18 mouse cellular contexts compared by ENCODE assay signal in genomic region chr11:120641869-120642268, GRCm38 (mm10). TPM values are rescaled to one million over a fixed set of nuclear protein-coding genes. Genes with fewer than 3 reads are reported as not detected.
DNase-seq lines count a peak whose midpoint lies in the region; ATAC-seq and TF ChIP-seq lines count a peak whose summit lies in the region.
"Had no signal": no experiment of that assay in that cellular context is flagged by ENCODE, and none has a peak within 500 bp of the region (broad histone marks: within the 10 kb centered on the region; RNA-seq: fewer than 3 reads in every experiment).

No protein-coding gene starts in this region.

- no peak overlapping the region for H3K27ac ChIP-seq in forebrain, embryonic 11.5 days (ENCODE audit: low read depth, low read length)
- H3K27ac ChIP-seq in forebrain, embryonic 13.5 days, result no peak overlapping the region
- H3K27ac ChIP-seq in liver, embryonic 13.5 days, result no peak overlapping the region
- H3K27ac ChIP-seq in liver, postnatal 0 days (ENCODE audit: low read depth), result no peak overlapping the region
- H3K27ac ChIP-seq in CH12.LX (ENCODE audit: insufficient read depth, low read depth), result no peak overlapping the region
- no peak overlapping the region for H3K27ac ChIP-seq in limb, embryonic 13.5 days

- peaks cover 10% of the 10 kb centered on the region; the same call in 1 of the 2 replicates for H3K4me1 ChIP-seq in forebrain, embryonic 11.5 days (replicated peaks; ENCODE audit: control insufficient read depth, insufficient read depth, low read length)
- H3K4me1 ChIP-seq in forebrain, embryonic 13.5 days, result peaks cover 15% of the 10 kb centered on the region
- H3K4me1 ChIP-seq in liver, embryonic 13.5 days (replicated peaks), result peaks cover 24% of the 10 kb centered on the region
- H3K4me1 ChIP-seq in liver, postnatal 0 days (ENCODE audit: insufficient read depth), result peaks cover 14% of the 10 kb centered on the region
- H3K4me1 ChIP-seq in CH12.LX (ENCODE audit: control insufficient read depth in 1 of 2, insufficient read depth in 2 of 2), result peaks cover 14 to 42% of the 10 kb centered on the region in 2 experiments
- peaks cover 24% of the 10 kb centered on the region for H3K4me1 ChIP-seq in limb, embryonic 13.5 days

- no peaks in the 10 kb centered on the region for H3K79me2 ChIP-seq in CH12.LX (replicated peaks; ENCODE audit: control insufficient read depth, extremely low read depth, insufficient read depth, poor library complexity, severe bottlenecking)

- peak overlapping the region; percentile 17 for H3K9ac ChIP-seq in forebrain, embryonic 11.5 days (ENCODE audit: low read length)
- H3K9ac ChIP-seq in forebrain, embryonic 13.5 days, result no peak overlapping the region
- H3K9ac ChIP-seq in liver, embryonic 13.5 days, result 0 out of 2 replicates have a peak overlapping the region, but pooled peaks have one; percentile 74
- H3K9ac ChIP-seq in liver, postnatal 0 days (replicated peaks), result no peak overlapping the region
- H3K9ac ChIP-seq in CH12.LX (ENCODE audit: insufficient read depth, low read depth), result 0 out of 2 replicates have a peak overlapping the region, but pooled peaks have one; percentile 79
- peak overlapping the region; percentile 78 for H3K9ac ChIP-seq in limb, embryonic 13.5 days

- TF ChIP-seq POLR2A in CH12.LX (IDR thresholded peaks at IDR 0.05; ENCODE audit: low read depth, low read length), result no peak

- TF ChIP-seq EP300 in liver, postnatal 0 days (IDR thresholded peaks at IDR 0.05; ENCODE audit: low read depth), result no peak
- TF ChIP-seq EP300 in CH12.LX (IDR thresholded peaks at IDR 0.05; ENCODE audit: low read length), result no peak

- H3K4me2 ChIP-seq in forebrain, embryonic 11.5 days (ENCODE audit: low read depth, low read length, severe bottlenecking), result no peak overlapping the region
- no peak overlapping the region for H3K4me2 ChIP-seq in forebrain, embryonic 13.5 days
- no peak overlapping the region for H3K4me2 ChIP-seq in liver, embryonic 13.5 days
- H3K4me2 ChIP-seq in liver, postnatal 0 days (ENCODE audit: low read depth, low read length), result no peak overlapping the region
- no peak overlapping the region for H3K4me2 ChIP-seq in CH12.LX (ENCODE audit: insufficient read depth, low read depth, poor library complexity, severe bottlenecking)
- peak overlapping the region; percentile 89 for H3K4me2 ChIP-seq in limb, embryonic 13.5 days (replicated peaks)

- in situ Hi-C loops in CH12.LX (cut with MboI; ENCODE audit: low pct_ligation_motif_present, low pct_unique_long_range_greater_than_20kb, low sequenced_read_pairs), result no loop called here

- dilution Hi-C loops in CH12.LX (cut with MboI; ENCODE audit: extremely low pct_ligation_motif_present, extremely low pct_unique_long_range_greater_than_20kb, low sequenced_read_pairs), result no loop called here

- H3K36me3 ChIP-seq in forebrain, embryonic 11.5 days (ENCODE audit: control insufficient read depth, insufficient read depth, low read length), result no peaks in the 10 kb centered on the region
- no peaks in the 10 kb centered on the region for H3K36me3 ChIP-seq in forebrain, embryonic 13.5 days (ENCODE audit: poor library complexity, severe bottlenecking)
- H3K36me3 ChIP-seq in liver, embryonic 13.5 days, result no peaks in the 10 kb centered on the region
- no peaks in the 10 kb centered on the region for H3K36me3 ChIP-seq in liver, postnatal 0 days (replicated peaks; ENCODE audit: insufficient read depth, low read length)
- peaks cover 15 to 41% of the 10 kb centered on the region in 2 experiments for H3K36me3 ChIP-seq in CH12.LX (replicated peaks in 1 of 2; ENCODE audit: control insufficient read depth in 1 of 2, insufficient read depth in 1 of 2, low read length in 1 of 2)
- H3K36me3 ChIP-seq in limb, embryonic 13.5 days, result no peaks in the 10 kb centered on the region

- TF ChIP-seq RAD21 in CH12.LX (IDR thresholded peaks at IDR 0.05; ENCODE audit: low read depth, low read length), result no peak

- no peak overlapping the region for H3K4me3 ChIP-seq in forebrain, embryonic 11.5 days (ENCODE audit: low read depth, low read length)
- no peak overlapping the region for H3K4me3 ChIP-seq in forebrain, embryonic 13.5 days
- H3K4me3 ChIP-seq in liver, embryonic 13.5 days (replicated peaks), result no peak overlapping the region
- no peak overlapping the region for H3K4me3 ChIP-seq in liver, postnatal 0 days (ENCODE audit: low read depth, low read length)
- H3K4me3 ChIP-seq in CH12.LX (replicated peaks in 1 of 3; ENCODE audit: low read depth in 2 of 3, low read length in 2 of 3, poor library complexity in 1 of 3), result peak overlapping the region in 1 of 3 experiments; percentile 66
- peak overlapping the region; percentile 55; the same call in 1 of the 2 replicates for H3K4me3 ChIP-seq in limb, embryonic 13.5 days

- no peak for DNase-seq in forebrain, embryonic 11.5 days (ENCODE audit: low spot score)
- DNase-seq in liver, embryonic 13.5 days, result no peak
- no peak for DNase-seq in liver, postnatal 0 days
- no peak for DNase-seq in CH12.LX (ENCODE audit: extremely low read depth)
- DNase-seq in adrenal gland, adult 2 months, result no peak
- DNase-seq: adrenal gland, postnatal 36 days; cerebellum, postnatal 25 days; gastrocnemius, postnatal 25 days; heart, postnatal 14 days; left cerebral cortex, postnatal 4 days; midbrain, embryonic 14.5 days; right cerebral cortex, adult 18-20 months; thymus, adult 18-20 months had no signal

- 88% methylated on average over 8 of the region's 8 CpGs for WGBS in forebrain, embryonic 11.5 days
- WGBS in forebrain, embryonic 13.5 days, result 94% methylated on average over 8 of the region's 8 CpGs
- 73% methylated on average over 8 of the region's 8 CpGs for WGBS in liver, embryonic 13.5 days (ENCODE audit: insufficient replicate concordance)
- 76% methylated on average over 8 of the region's 8 CpGs for WGBS in liver, postnatal 0 days (ENCODE audit: insufficient replicate concordance)
- 77% methylated on average over 8 of the region's 8 CpGs for WGBS in limb, embryonic 13.5 days

- TF ChIP-seq CTCF in liver, postnatal 0 days (IDR thresholded peaks at IDR 0.05; ENCODE audit: low read depth), result no peak
- no peak for TF ChIP-seq CTCF in CH12.LX (conservative IDR thresholded peaks at IDR 0.05 in 1 of 2, IDR thresholded peaks at IDR 0.05 in 1 of 2; ENCODE audit: low read depth in 2 of 2, low read length in 2 of 2)

- no peaks in the 10 kb centered on the region for H3K9me3 ChIP-seq in forebrain, embryonic 11.5 days (ENCODE audit: control insufficient read depth, low read length)
- no peaks in the 10 kb centered on the region for H3K9me3 ChIP-seq in forebrain, embryonic 13.5 days (replicated peaks)
- H3K9me3 ChIP-seq in liver, embryonic 13.5 days (replicated peaks), result no peaks in the 10 kb centered on the region
- H3K9me3 ChIP-seq in liver, postnatal 0 days (ENCODE audit: low read length), result no peaks in the 10 kb centered on the region
- no peaks in the 10 kb centered on the region for H3K9me3 ChIP-seq in CH12.LX (replicated peaks; ENCODE audit: low read length)
- H3K9me3 ChIP-seq in limb, embryonic 13.5 days, result no peaks in the 10 kb centered on the region
- H3K9me3 ChIP-seq: G1E had no signal

- no peaks in the 10 kb centered on the region for H3K27me3 ChIP-seq in forebrain, embryonic 11.5 days (ENCODE audit: control insufficient read depth, insufficient read depth, low read length)
- H3K27me3 ChIP-seq in forebrain, embryonic 13.5 days, result peaks cover 11% of the 10 kb centered on the region
- peaks cover 27% of the 10 kb centered on the region for H3K27me3 ChIP-seq in liver, embryonic 13.5 days
- H3K27me3 ChIP-seq in liver, postnatal 0 days (ENCODE audit: insufficient read depth, low read length), result 0 out of 2 replicates have a peak, but pooled peaks cover 3% of the 10 kb centered on the region
- no peaks in the 10 kb centered on the region for H3K27me3 ChIP-seq in CH12.LX (replicated peaks)
- H3K27me3 ChIP-seq in limb, embryonic 13.5 days, result peaks cover 11% of the 10 kb centered on the region

- ATAC-seq in forebrain, embryonic 11.5 days (replicated peaks; ENCODE audit: low FRiP score), result no peak
- ATAC-seq in forebrain, embryonic 13.5 days, result no peak
- ATAC-seq in liver, embryonic 13.5 days (ENCODE audit: low read depth), result no peak
- ATAC-seq in liver, postnatal 0 days, result no peak
- no peak for ATAC-seq in limb, embryonic 13.5 days (ENCODE audit: low FRiP score, low read depth)
- ATAC-seq in erythroid progenitor cell, adult 5-6 weeks (replicated peaks; ENCODE audit: low FRiP score, poor library complexity, severe bottlenecking), result no peak
- ATAC-seq: intestine, postnatal 0 days had no signal

RNA-seq across cellular contexts. Expression of gene Pycr1, which starts 1.7 kb away (rescaled TPM):
- polyA plus RNA-seq in forebrain, embryonic 11.5 days (2014; fragmentation: Nextera tagmentation; extraction: Ambion mirVana), result 33.7 and 36.9 TPM in 2 replicates
- polyA plus RNA-seq in forebrain, embryonic 13.5 days (2015; fragmentation: Nextera tagmentation; extraction: Ambion mirVana), result 23.9 and 25.5 TPM in 2 replicates
- 6.0 and 6.9 TPM in 2 replicates for polyA plus RNA-seq in liver, embryonic 13.5 days (2015; fragmentation: Nextera tagmentation; extraction: Ambion mirVana)
- 1.5 and 1.7 TPM in 2 replicates for polyA plus RNA-seq in liver, postnatal 0 days (2015; fragmentation: Nextera tagmentation; extraction: Ambion mirVana)
- total RNA-seq in CH12.LX (2012; rRNA removed) (26.2 and 75.3 TPM in 2 replicates), CH12.LX (2014; rRNA removed) (18.3 and 21.0 TPM in 2 replicates)
- 27.2 and 32.3 TPM in 2 replicates for polyA plus RNA-seq in CH12.LX (2012; ENCODE audit: insufficient read length, low read depth)
- 43.7 and 45.6 TPM in 2 replicates for polyA plus RNA-seq in limb, embryonic 13.5 days (2015; fragmentation: Nextera tagmentation; extraction: Ambion mirVana)
- total RNA-seq in adrenal gland, adult 2 months (2021), result 1 to 10 TPM; 1.0 to 1.9 TPM
- 3.5 and 3.6 TPM in 2 replicates for polyA plus RNA-seq in adrenal gland, adult 2 months (2012; rRNA removed)
- total RNA-seq in erythroid progenitor cell, adult 5-6 weeks (2015; ENCODE audit: low replicate concordance), result 2.1 TPM in 1 of 2 replicates, not detected in the other
- total RNA-seq in erythroid progenitor cell, adult 5-6 weeks (2017; ENCODE audit: low replicate concordance), result 1.1 TPM in 1 of 2 replicates, not detected in the other

RNA-seq across cellular contexts. Expression of gene Myadml2, which starts 6.1 kb away (rescaled TPM):
- polyA plus RNA-seq in forebrain, embryonic 11.5 days (2014; fragmentation: Nextera tagmentation; extraction: Ambion mirVana), result 0.51 TPM in 1 of 2 replicates, not detected in the other
- 0.25 and 0.81 TPM in 2 replicates for polyA plus RNA-seq in forebrain, embryonic 13.5 days (2015; fragmentation: Nextera tagmentation; extraction: Ambion mirVana)
- 0.23 TPM in 1 of 2 replicates, not detected in the other for polyA plus RNA-seq in liver, embryonic 13.5 days (2015; fragmentation: Nextera tagmentation; extraction: Ambion mirVana)
- 0.26 and 0.50 TPM in 2 replicates for polyA plus RNA-seq in liver, postnatal 0 days (2015; fragmentation: Nextera tagmentation; extraction: Ambion mirVana)
- total RNA-seq in CH12.LX (2012; rRNA removed), result 0.68 and 0.88 TPM in 2 replicates
- not detected in 2 replicates for total RNA-seq in CH12.LX (2014; rRNA removed)
- not detected in 2 replicates for polyA plus RNA-seq in CH12.LX (2012; ENCODE audit: insufficient read length, low read depth)
- polyA plus RNA-seq in limb, embryonic 13.5 days (2015; fragmentation: Nextera tagmentation; extraction: Ambion mirVana), result 0.36 and 1.3 TPM in 2 replicates
- 1 to 10 TPM in 1 of 2 experiments, not detected in 1; 1.0 TPM for total RNA-seq in adrenal gland, adult 2 months (2021)
- 0.11 and 0.59 TPM in 2 replicates for polyA plus RNA-seq in adrenal gland, adult 2 months (2012; rRNA removed)
- total RNA-seq in erythroid progenitor cell, adult 5-6 weeks (2015; ENCODE audit: low replicate concordance), result not detected in 2 replicates
- total RNA-seq in erythroid progenitor cell, adult 5-6 weeks (2017; ENCODE audit: low replicate concordance), result not detected in 2 replicates
- total RNA-seq: adrenal gland, postnatal 36 days; G1E had no signal
- polyA plus RNA-seq: G1E; intestine, postnatal 0 days had no signal

RNA-seq across cellular contexts. Expression of gene Mafg, which starts 8.5 kb away (rescaled TPM):
- 25.5 and 26.4 TPM in 2 replicates for polyA plus RNA-seq in forebrain, embryonic 11.5 days (2014; fragmentation: Nextera tagmentation; extraction: Ambion mirVana)
- 19.8 and 24.1 TPM in 2 replicates for polyA plus RNA-seq in forebrain, embryonic 13.5 days (2015; fragmentation: Nextera tagmentation; extraction: Ambion mirVana)
- polyA plus RNA-seq in liver, embryonic 13.5 days (2015; fragmentation: Nextera tagmentation; extraction: Ambion mirVana), result 39.8 and 40.0 TPM in 2 replicates
- polyA plus RNA-seq in liver, postnatal 0 days (2015; fragmentation: Nextera tagmentation; extraction: Ambion mirVana), result 30.8 and 35.8 TPM in 2 replicates
- total RNA-seq in CH12.LX (2012; rRNA removed), result 26.4 and 29.3 TPM in 2 replicates
- 14.6 and 17.0 TPM in 2 replicates for total RNA-seq in CH12.LX (2014; rRNA removed)
- polyA plus RNA-seq in CH12.LX (2012; ENCODE audit: insufficient read length, low read depth), result 62.1 and 63.7 TPM in 2 replicates
- polyA plus RNA-seq in limb, embryonic 13.5 days (2015; fragmentation: Nextera tagmentation; extraction: Ambion mirVana), result 27.0 and 28.9 TPM in 2 replicates
- total RNA-seq in adrenal gland, adult 2 months (2021), result 10 to 100 TPM; 48.1 to 60.7 TPM
- 54.3 and 66.9 TPM in 2 replicates for polyA plus RNA-seq in adrenal gland, adult 2 months (2012; rRNA removed)
- 36.0 TPM in 2 replicates for total RNA-seq in erythroid progenitor cell, adult 5-6 weeks (2015; ENCODE audit: low replicate concordance)
- total RNA-seq in erythroid progenitor cell, adult 5-6 weeks (2017; ENCODE audit: low replicate concordance), result 71.3 and 91.6 TPM in 2 replicates

RNA-seq across cellular contexts. Expression of gene Sirt7, which starts 16.8 kb away (rescaled TPM):
- 37.8 and 41.1 TPM in 2 replicates for polyA plus RNA-seq in forebrain, embryonic 11.5 days (2014; fragmentation: Nextera tagmentation; extraction: Ambion mirVana)
- polyA plus RNA-seq in forebrain, embryonic 13.5 days (2015; fragmentation: Nextera tagmentation; extraction: Ambion mirVana), result 42.7 and 43.1 TPM in 2 replicates
- polyA plus RNA-seq in liver, embryonic 13.5 days (2015; fragmentation: Nextera tagmentation; extraction: Ambion mirVana), result 33.8 and 34.3 TPM in 2 replicates
- polyA plus RNA-seq in liver, postnatal 0 days (2015; fragmentation: Nextera tagmentation; extraction: Ambion mirVana), result 34.3 TPM in 2 replicates
- total RNA-seq in CH12.LX (2012; rRNA removed) (75.2 and 87.1 TPM in 2 replicates), CH12.LX (2014; rRNA removed) (71.7 and 74.4 TPM in 2 replicates)
- 84.4 and 91.3 TPM in 2 replicates for polyA plus RNA-seq in CH12.LX (2012; ENCODE audit: insufficient read length, low read depth)
- polyA plus RNA-seq in limb, embryonic 13.5 days (2015; fragmentation: Nextera tagmentation; extraction: Ambion mirVana), result 25.6 and 28.8 TPM in 2 replicates
- total RNA-seq in adrenal gland, adult 2 months (2021), result 10 to 100 TPM; 54.2 to 69.5 TPM
- 109 and 128 TPM in 2 replicates for polyA plus RNA-seq in adrenal gland, adult 2 months (2012; rRNA removed)
- 59.9 and 61.3 TPM in 2 replicates for total RNA-seq in erythroid progenitor cell, adult 5-6 weeks (2015; ENCODE audit: low replicate concordance)
- 81.2 and 85.6 TPM in 2 replicates for total RNA-seq in erythroid progenitor cell, adult 5-6 weeks (2017; ENCODE audit: low replicate concordance)

RNA-seq across cellular contexts. Expression of gene Notum, which starts 19.1 kb away (rescaled TPM):
- polyA plus RNA-seq in forebrain, embryonic 11.5 days (2014; fragmentation: Nextera tagmentation; extraction: Ambion mirVana), result 0.61 and 1.3 TPM in 2 replicates
- polyA plus RNA-seq in forebrain, embryonic 13.5 days (2015; fragmentation: Nextera tagmentation; extraction: Ambion mirVana), result 0.15 and 0.29 TPM in 2 replicates
- 0.27 and 0.36 TPM in 2 replicates for polyA plus RNA-seq in liver, embryonic 13.5 days (2015; fragmentation: Nextera tagmentation; extraction: Ambion mirVana)
- polyA plus RNA-seq in liver, postnatal 0 days (2015; fragmentation: Nextera tagmentation; extraction: Ambion mirVana), result 0.15 and 0.29 TPM in 2 replicates
- total RNA-seq in CH12.LX (2012; rRNA removed) (not detected in 2 replicates), CH12.LX (2014; rRNA removed) (not detected in 2 replicates)
- polyA plus RNA-seq in CH12.LX (2012; ENCODE audit: insufficient read length, low read depth), result not detected in 2 replicates
- 4.3 and 6.5 TPM in 2 replicates for polyA plus RNA-seq in limb, embryonic 13.5 days (2015; fragmentation: Nextera tagmentation; extraction: Ambion mirVana)
- 1 to 10 TPM; 2.8 to 8.1 TPM for total RNA-seq in adrenal gland, adult 2 months (2021)
- polyA plus RNA-seq in adrenal gland, adult 2 months (2012; rRNA removed), result 7.4 and 9.3 TPM in 2 replicates
- total RNA-seq in erythroid progenitor cell, adult 5-6 weeks (2015; ENCODE audit: low replicate concordance), result not detected in 2 replicates
- total RNA-seq in erythroid progenitor cell, adult 5-6 weeks (2017; ENCODE audit: low replicate concordance), result not detected in 2 replicates
- polyA plus RNA-seq: G1E had no signal

Comparison
In these comparisons a context has a peak if more than half of its experiments do, and no peak if none do; other contexts are left out.
1. H3K9ac ChIP-seq: peak in forebrain, embryonic 11.5 days (single experiment), liver, embryonic 13.5 days (single experiment), CH12.LX (single experiment) and limb, embryonic 13.5 days (single experiment); none in forebrain, embryonic 13.5 days (single experiment) and liver, postnatal 0 days (single experiment).